Mouse (Mus musculus) hindbrain, embryonic 15.5 days (tissue): Measurements from ENCODE around the gene Fbxl3. TPM values are rescaled to one million over a fixed set of nuclear protein-coding genes. Genes with fewer than 3 reads are reported as not detected.
A peak's percentile ranks its signal among the peaks of the same experiment; 100 is the strongest.

ENCODE experiments used
- ATAC-seq: fragments of 200-750 bp; cut with Nextera tagmentation; 2 replicates; pipeline ENCODE4 v1.8.0; 2017; ENCODE audit warnings: low read depth, moderate number of reproducible peaks, moderate TSS enrichment; ENCODE audit not compliant: low FRiP score
- H3K27ac ChIP-seq: fragments of 300-500 bp; sonication (generic); replicated peaks from 2 replicates; pipeline ENCODE4 v1.5.1; 2015; ENCODE audit warnings: mild to moderate bottlenecking, inconsistent platforms
- H3K27me3 ChIP-seq: fragments of 300-500 bp; sonication (generic); 2 replicates; pipeline ENCODE4 v1.6.1; 2015; ENCODE audit warnings: control low read depth, inconsistent platforms
- H3K36me3 ChIP-seq: fragments of 300-500 bp; sonication (generic); 2 replicates; pipeline ENCODE4 v1.6.1; 2015; ENCODE audit warnings: control low read depth, inconsistent platforms
- H3K4me1 ChIP-seq: fragments of 300-500 bp; sonication (generic); replicated peaks from 2 replicates; pipeline ENCODE4 v1.6.1; 2015; ENCODE audit warnings: control low read depth, inconsistent platforms
- H3K4me2 ChIP-seq: fragments of 300-500 bp; sonication (generic); 2 replicates; pipeline ENCODE4 v1.6.1; 2015; ENCODE audit warnings: moderate library complexity, mild to moderate bottlenecking, inconsistent platforms
- H3K4me3 ChIP-seq: fragments of 300-500 bp; sonication (generic); 2 replicates; pipeline ENCODE4 v1.5.1; 2015; ENCODE audit warnings: mild to moderate bottlenecking, inconsistent platforms
- H3K9ac ChIP-seq: fragments of 300-500 bp; sonication (generic); 2 replicates; pipeline ENCODE4 v1.6.1; 2015; ENCODE audit warnings: inconsistent platforms
- H3K9me3 ChIP-seq: fragments of 300-500 bp; sonication (generic); 2 replicates; pipeline ENCODE4 v1.6.1; 2016; ENCODE audit warnings: control low read depth, inconsistent platforms
- WGBS: fragments of 180-500 bp; shearing (Covaris S2); methylation state at CpG from one replicate; pipeline ENCODE4 v1.1.7; 2015; 5-methylcytosine and 5-hydroxymethylcytosine counted together
- polyA plus RNA-seq: library from polyadenylated mRNA; unstranded; fragments of >200 nt; fragmentation: Nextera tagmentation; extraction: Ambion mirVana; gene quantifications from 2 replicates; pipeline ENCODE4 v1.2.1, GENCODE M21; 2015

Fbxl3 gene
- polyA plus RNA-seq, 1 experiment from 2014 or later = 21.5 TPM

DNA sequence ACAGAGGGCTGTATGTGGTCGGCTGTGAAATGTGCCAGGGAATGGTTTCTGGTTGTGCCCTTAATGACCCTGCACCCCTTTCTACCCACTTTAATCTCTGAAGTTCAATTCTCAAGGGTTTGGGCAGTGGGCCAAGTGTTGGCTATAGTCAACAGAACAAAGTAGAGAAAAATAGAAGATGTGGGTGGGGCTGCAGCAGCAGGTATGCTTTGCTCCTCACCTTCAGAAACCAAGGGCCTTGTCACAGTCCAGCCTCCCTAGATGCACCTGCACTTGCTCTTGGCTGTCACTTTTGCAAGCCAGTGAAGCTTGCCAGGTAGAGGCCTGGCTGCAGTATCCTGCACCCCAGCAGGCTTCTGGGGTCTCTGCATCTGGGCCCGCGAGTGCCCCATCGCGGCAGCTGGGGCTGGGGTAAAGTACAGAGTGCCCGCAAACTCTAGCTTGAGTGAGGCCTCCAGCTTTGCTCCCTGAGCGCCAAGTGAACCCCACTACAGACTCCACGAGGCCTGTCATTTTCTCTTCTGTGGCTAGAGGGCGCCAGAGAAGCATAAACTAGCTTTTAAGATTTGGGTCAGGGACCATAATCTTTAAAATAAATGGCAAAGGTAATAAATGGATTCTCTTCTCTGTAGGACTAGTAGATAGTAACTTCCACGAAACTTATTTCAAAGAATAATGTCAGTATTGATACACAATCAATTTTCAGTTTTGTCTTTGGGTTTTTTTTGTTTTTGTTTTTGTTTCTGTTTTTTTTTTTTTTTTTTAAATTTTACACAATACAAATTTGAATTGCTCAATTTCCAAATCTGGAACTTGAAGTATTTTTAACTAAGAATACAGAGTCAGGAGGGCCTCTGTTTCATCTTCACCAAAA is 33.8 kb downstream of the Fbxl3 start:
- Histone ChIP-seq H3K9me3 (no peaks in the 10 kb centered on the region), H3K27me3 (no peaks in the 10 kb centered on the region), H3K9ac (no peak overlapping the region), H3K27ac (no peak overlapping the region), H3K4me2 (peak overlapping the region; percentile 11; the same call in 1 of the 2 replicates), H3K4me1 (peaks cover 5% of the 10 kb centered on the region), H3K36me3 (no peaks in the 10 kb centered on the region), H3K4me3 (no peak overlapping the region)
- ATAC-seq = no peak
- 15% methylated on average over 10 of the region's 10 CpGs for WGBS

GRCm38 (mm10) chr14:103059495-103059894 is 39.9 kb downstream of the Fbxl3 start:
- no peaks in the 10 kb centered on the region for H3K9me3 ChIP-seq
- H3K36me3 ChIP-seq = no peaks in the 10 kb centered on the region
- WGBS = 87% methylated on average over 10 of the region's 10 CpGs
- no peaks in the 10 kb centered on the region for H3K4me1 ChIP-seq
- H3K4me2 ChIP-seq = no peak overlapping the region
- ATAC-seq = no peak
- no peak overlapping the region for H3K4me3 ChIP-seq
- no peaks in the 10 kb centered on the region for H3K27me3 ChIP-seq
- no peak overlapping the region for H3K9ac ChIP-seq
- H3K27ac ChIP-seq = no peak overlapping the region

GRCm38 (mm10) chr14:103058998-103059397 is 40.4 kb downstream of the Fbxl3 start:
- Histone ChIP-seq H3K27ac (no peak overlapping the region), H3K9ac (no peak overlapping the region), H3K4me1 (no peaks in the 10 kb centered on the region), H3K9me3 (no peaks in the 10 kb centered on the region), H3K4me2 (no peak overlapping the region), H3K36me3 (no peaks in the 10 kb centered on the region), H3K4me3 (no peak overlapping the region), H3K27me3 (no peaks in the 10 kb centered on the region)
- 81% methylated on average over 1 of the region's 1 CpGs for WGBS
- no peak for ATAC-seq

- no peaks in the 10 kb centered on the region for H3K9me3 ChIP-seq
Measured at GRCm38 (mm10) chr14:103056601-103057000, 42.8 kb downstream of the Fbxl3 start.

GRCm38 (mm10) chr14:103054731-103055130 is 44.6 kb downstream of the Fbxl3 start:
- no peak for ATAC-seq
- Histone ChIP-seq H3K9me3 (no peaks in the 10 kb centered on the region), H3K4me1 (no peaks in the 10 kb centered on the region), H3K27ac (no peak overlapping the region), H3K4me2 (no peak overlapping the region), H3K4me3 (no peak overlapping the region), H3K27me3 (no peaks in the 10 kb centered on the region), H3K9ac (no peak overlapping the region), H3K36me3 (no peaks in the 10 kb centered on the region)
- WGBS = 84% methylated on average over 13 of the region's 13 CpGs

More at GRCm38 (mm10) chr14:103056601-103057000, 42.8 kb downstream of the Fbxl3 start:
- no peaks in the 10 kb centered on the region for H3K36me3 ChIP-seq
- no peak overlapping the region for H3K27ac ChIP-seq
- H3K4me3 ChIP-seq = no peak overlapping the region
- 93% methylated on average over 7 of the region's 7 CpGs for WGBS
- no peak for ATAC-seq
- no peaks in the 10 kb centered on the region for H3K27me3 ChIP-seq
- H3K4me1 ChIP-seq = no peaks in the 10 kb centered on the region
- H3K9ac ChIP-seq = no peak overlapping the region
- no peak overlapping the region for H3K4me2 ChIP-seq

- H3K9ac ChIP-seq = no peak overlapping the region
- H3K27me3 ChIP-seq = no peaks in the 10 kb centered on the region
- H3K4me2 ChIP-seq = no peak overlapping the region
- no peaks in the 10 kb centered on the region for H3K9me3 ChIP-seq
- peak; percentile 72; the same call in 1 of the 2 replicates for ATAC-seq
- no peak overlapping the region for H3K4me3 ChIP-seq
- no peaks in the 10 kb centered on the region for H3K4me1 ChIP-seq
- WGBS = 39% methylated on average over 8 of the region's 8 CpGs
- no peak overlapping the region for H3K27ac ChIP-seq
- H3K36me3 ChIP-seq = no peaks in the 10 kb centered on the region
Measured at GRCm38 (mm10) chr14:103051159-103051769, 48.1 kb downstream of the Fbxl3 start.

DNA sequence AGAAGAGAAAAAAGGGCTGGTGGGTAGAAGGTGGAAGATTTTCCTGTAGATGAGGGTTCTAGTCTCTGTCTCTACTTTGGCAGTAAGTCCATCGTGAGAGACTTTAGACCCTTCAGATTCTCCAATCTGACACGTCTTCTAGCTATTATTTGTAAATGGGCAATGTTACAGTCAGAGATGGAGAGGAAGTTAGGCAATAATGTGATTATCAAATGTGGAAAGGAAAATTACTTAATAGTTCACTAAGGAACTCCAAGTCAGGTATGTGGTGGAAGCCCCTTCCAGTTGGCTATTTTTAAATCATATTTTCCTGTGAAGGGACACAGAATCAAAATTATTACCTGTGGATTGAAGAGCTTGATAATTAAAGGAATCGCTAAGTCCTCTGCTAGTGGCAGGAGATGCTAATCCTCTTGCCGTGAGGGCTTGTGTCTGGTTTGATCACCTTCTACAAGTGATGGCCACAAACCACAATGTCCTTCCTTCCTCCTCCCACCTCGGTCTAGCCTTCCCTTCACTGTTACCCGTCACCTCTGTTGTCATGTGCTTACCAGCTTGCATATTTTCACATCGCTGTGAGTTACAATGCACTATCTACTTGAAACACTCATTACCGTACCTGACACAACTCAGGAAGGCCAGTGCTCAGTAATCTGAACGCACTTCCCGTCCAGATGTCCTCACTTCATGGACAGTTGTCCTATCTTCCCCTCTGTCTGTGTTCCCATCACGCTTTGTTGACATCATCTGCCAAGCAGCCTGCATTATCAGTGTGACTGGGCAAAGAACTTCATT is 50.9 kb downstream of the Fbxl3 start:
- H3K9me3 ChIP-seq = no peaks in the 10 kb centered on the region
- no peak overlapping the region for H3K4me2 ChIP-seq
- no peaks in the 10 kb centered on the region for H3K4me1 ChIP-seq
- WGBS = 90% methylated on average over 11 of the region's 11 CpGs
- H3K27me3 ChIP-seq = no peaks in the 10 kb centered on the region
- no peak overlapping the region for H3K4me3 ChIP-seq
- no peaks in the 10 kb centered on the region for H3K36me3 ChIP-seq
- no peak for ATAC-seq
- no peak overlapping the region for H3K27ac ChIP-seq
- no peak overlapping the region for H3K9ac ChIP-seq

DNA sequence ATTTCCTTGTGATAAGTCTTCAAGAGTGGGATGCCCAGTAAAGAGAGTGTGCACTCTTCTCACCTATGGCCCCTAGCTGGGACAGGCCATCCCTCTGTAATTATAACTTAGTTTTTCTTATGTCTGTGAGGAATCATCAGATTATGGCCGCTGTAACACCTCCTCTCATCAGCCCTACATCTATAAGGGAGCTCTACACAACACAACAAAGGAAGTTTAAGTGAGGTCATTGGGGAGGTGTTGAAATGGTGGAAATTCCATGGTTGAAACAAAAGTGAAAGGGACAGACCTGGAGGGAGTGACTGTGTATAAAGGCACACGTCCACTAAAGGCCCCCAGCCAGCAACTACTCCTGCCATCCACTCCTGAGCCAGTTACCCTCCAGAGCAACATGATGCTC is 52.7 kb downstream of the Fbxl3 start, which contains the start of gene Acod1:
TSS of gene Acod1 (plus strand) at position 301 of the 400 bp plus-strand sequence.
- no peaks in the 10 kb centered on the region for H3K9me3 ChIP-seq
- H3K36me3 ChIP-seq = no peaks in the 10 kb centered on the region
- H3K27ac ChIP-seq = no peak within 1 kb of the TSS
- no peak within 1 kb of the TSS for H3K9ac ChIP-seq
- H3K4me2 ChIP-seq = no peak within 1 kb of the TSS
- no peak within 1 kb of the TSS for H3K4me3 ChIP-seq
- 76% methylated on average over 2 of the region's 2 CpGs for WGBS
- ATAC-seq = no peak
- no peaks in the 10 kb centered on the region for H3K4me1 ChIP-seq
- no peaks in the 10 kb centered on the region for H3K27me3 ChIP-seq

DNA sequence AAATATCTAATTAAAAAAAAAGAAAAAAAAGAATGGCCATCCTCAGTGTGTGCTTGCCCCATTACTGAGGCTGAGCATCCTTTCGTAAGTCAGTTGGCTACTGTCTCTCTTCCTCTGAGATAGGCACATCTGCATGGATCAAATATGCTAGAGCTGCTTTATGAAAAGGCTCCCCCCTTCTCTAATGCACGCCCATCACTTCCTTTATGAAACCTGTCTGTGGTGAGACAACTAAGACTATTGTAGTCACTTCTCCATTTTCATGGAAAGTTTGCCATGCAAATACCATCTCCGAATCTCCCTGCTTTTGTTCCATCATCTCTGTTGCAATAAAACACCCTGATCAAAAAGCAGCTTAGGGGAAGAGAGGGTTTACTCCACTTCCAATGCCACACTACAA is 62.4 kb downstream of the Fbxl3 start:
- Histone ChIP-seq H3K27ac (no peak overlapping the region), H3K4me1 (no peaks in the 10 kb centered on the region), H3K4me2 (no peak overlapping the region), H3K9me3 (no peaks in the 10 kb centered on the region), H3K4me3 (no peak overlapping the region), H3K36me3 (no peaks in the 10 kb centered on the region), H3K27me3 (no peaks in the 10 kb centered on the region), H3K9ac (no peak overlapping the region)
- ATAC-seq = no peak
- 79% methylated on average over 3 of the region's 3 CpGs for WGBS

DNA sequence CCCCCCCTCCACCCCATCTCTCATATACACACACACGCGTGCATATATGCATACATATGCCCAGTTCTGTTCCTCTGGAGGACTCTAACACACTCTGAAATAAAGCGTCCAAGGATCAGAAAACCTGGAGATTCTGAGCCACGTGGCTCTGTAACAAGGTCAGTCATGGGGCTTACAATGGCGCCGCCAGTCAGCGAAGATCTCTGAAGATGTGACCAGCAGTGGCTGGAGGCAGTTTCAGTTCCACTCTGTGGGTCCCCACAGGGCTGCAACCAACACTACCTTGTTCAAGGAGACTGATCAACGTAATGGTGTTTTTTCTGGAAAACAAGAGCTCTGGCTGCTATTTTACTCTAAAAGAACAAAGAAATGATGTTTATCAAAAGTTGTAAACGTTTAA is 65.3 kb downstream of the Fbxl3 start:
- H3K27me3 ChIP-seq = no peaks in the 10 kb centered on the region
- no peak overlapping the region for H3K27ac ChIP-seq
- H3K4me2 ChIP-seq = no peak overlapping the region
- no peaks in the 10 kb centered on the region for H3K4me1 ChIP-seq
- H3K36me3 ChIP-seq = no peaks in the 10 kb centered on the region
- no peak overlapping the region for H3K9ac ChIP-seq
- no peak overlapping the region for H3K4me3 ChIP-seq
- H3K9me3 ChIP-seq = no peaks in the 10 kb centered on the region
- 88% methylated on average over 9 of the region's 9 CpGs for WGBS
- ATAC-seq = no peak

GRCm38 (mm10) chr14:103033271-103033823 is 66.0 kb downstream of the Fbxl3 start:
- no peak for ATAC-seq
- no peaks in the 10 kb centered on the region for H3K27me3 ChIP-seq
- WGBS = 80% methylated on average over 10 of the region's 10 CpGs
- H3K4me1 ChIP-seq = no peaks in the 10 kb centered on the region
- H3K9me3 ChIP-seq = no peaks in the 10 kb centered on the region
- no peak overlapping the region for H3K4me3 ChIP-seq
- H3K4me2 ChIP-seq = no peak overlapping the region
- no peak overlapping the region for H3K9ac ChIP-seq
- no peaks in the 10 kb centered on the region for H3K36me3 ChIP-seq
- H3K27ac ChIP-seq = no peak overlapping the region
